Mouse (Mus musculus): ENCODE measurements around the gene Gm14685. TPM values are rescaled to one million over a fixed set of nuclear protein-coding genes. Genes with fewer than 3 reads are reported as not detected.
"Not testable (repeated sequence)": the region's sequence is repeated elsewhere in the genome, so short reads cannot be mapped to it uniquely, and the experiment has no call there.

The Gm14685 gene
- total RNA-seq (2021) (not detected), polyA plus RNA-seq (2012; rRNA removed) (not detected in 2 replicates)
- long read RNA-seq, result 0 reads

- DNase-seq, result not testable (repeated sequence)
Measured at GRCm38 (mm10) chrX:73116747-73117146, at the start of gene Gm14685. Gene Gm14685 (plus strand): TSS chrX:73117047.

- DNase-seq, result not testable (repeated sequence)
Measured at GRCm38 (mm10) chrX:73082267-73083055, 34.4 kb upstream of the Gm14685 start, which contains the start of gene Xlr4a. Gene Xlr4a (minus strand): TSS chrX:73082478.

- DNase-seq, result not testable (repeated sequence)
Measured at GRCm38 (mm10) chrX:73096941-73097508, 19.8 kb upstream of the Gm14685 start, which contains the start of gene Xlr3a. Gene Xlr3a (minus strand): TSS chrX:73097095.

GRCm38 (mm10) chrX:73122859-73123829, 6.3 kb downstream of the Gm14685 start:
- not testable (repeated sequence) for DNase-seq

- not testable (repeated sequence) for DNase-seq
Measured at GRCm38 (mm10) chrX:73143218-73143618, 26.4 kb downstream of the Gm14685 start.

DNA sequence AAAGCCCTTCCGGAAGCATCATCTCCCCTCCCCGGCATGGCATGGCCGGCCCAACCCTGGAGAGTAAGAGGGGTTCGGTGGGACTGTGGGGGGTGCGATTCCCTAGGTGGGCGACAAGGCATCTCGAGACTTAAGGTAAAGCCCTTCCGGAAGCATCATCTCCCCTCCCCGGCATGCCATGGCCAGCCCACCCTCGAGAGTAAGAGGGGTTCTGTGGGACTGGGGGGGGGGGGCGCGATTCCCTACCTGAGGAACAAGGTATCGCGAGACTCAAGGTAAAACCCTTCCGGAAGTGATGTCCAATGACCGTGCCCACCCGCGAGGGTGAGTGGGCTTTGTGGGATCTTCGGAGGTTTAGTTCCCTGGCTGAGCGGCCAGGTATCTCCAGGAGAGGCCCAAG, 31.6 kb downstream of the Gm14685 start, which contains the start of gene Xlr5b:
Xlr5b (plus strand) TSS at position 301 of the 400 bp plus-strand sequence.
- not testable (repeated sequence) for DNase-seq

DNA sequence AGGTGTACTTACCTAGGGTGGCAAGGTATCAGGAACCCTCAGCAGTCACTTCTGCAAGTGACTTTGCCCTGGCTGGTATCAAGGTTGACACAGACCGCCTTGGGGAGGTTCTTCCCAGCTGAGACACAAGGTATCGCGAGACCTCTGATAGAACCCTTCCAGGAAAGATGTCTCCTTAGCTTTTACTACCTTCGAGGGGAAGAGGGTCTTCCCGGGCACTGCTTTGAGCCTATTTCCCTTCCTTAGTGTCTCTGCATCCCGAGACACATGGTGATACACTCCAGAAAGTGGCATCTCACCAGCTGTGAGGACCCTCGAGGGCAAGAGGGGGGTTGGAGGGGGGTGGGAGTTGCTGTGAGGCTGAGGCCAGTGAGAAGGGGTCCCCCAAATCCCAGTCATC, 32.5 kb downstream of the Gm14685 start, which contains the start of gene DXBay18:
DXBay18 (minus strand) TSS at position 101 of the 400 bp plus-strand sequence.
- not testable (repeated sequence) for DNase-seq

GRCm38 (mm10) chrX:73176889-73177288, 60.0 kb downstream of the Gm14685 start, which contains the start of gene Spin2d:
Gene Spin2d (minus strand): TSS chrX:73176989.
- DNase-seq, result not testable (repeated sequence)

Other genes with a start within 250 kb of the Gm14685 start
- 10 to 100 TPM; 44.1 to 53.6 TPM for gene Cetn2, start 198.6 kb upstream of the Gm14685 start, total RNA-seq (2021)
- 1.6 and 2.1 TPM in 2 replicates for gene Cetn2, start 198.6 kb upstream of the Gm14685 start, polyA plus RNA-seq (2012; rRNA removed)
- 10 to 100 TPM; 35.5 to 69.9 TPM for gene Nsdhl, start 198.5 kb upstream of the Gm14685 start, total RNA-seq (2021)
- 10.7 and 18.0 TPM in 2 replicates for gene Nsdhl, start 198.5 kb upstream of the Gm14685 start, polyA plus RNA-seq (2012; rRNA removed)
- 1 to 10 TPM; 2.4 to 3.6 TPM for gene Zfp185, start 129.7 kb upstream of the Gm14685 start, total RNA-seq (2021)
- 2.4 and 2.5 TPM in 2 replicates for gene Zfp185, start 129.7 kb upstream of the Gm14685 start, polyA plus RNA-seq (2012; rRNA removed)
- under 1 TPM; 0.24 to 0.32 TPM for gene Pnma5, start 79.9 kb upstream of the Gm14685 start, total RNA-seq (2021)
- not detected in 2 replicates for gene Pnma5, start 79.9 kb upstream of the Gm14685 start, polyA plus RNA-seq (2012; rRNA removed)
- under 1 TPM; 0.14 to 0.41 TPM for gene Pnma3, start 52.3 kb upstream of the Gm14685 start, total RNA-seq (2021)
- 0.17 and 0.19 TPM in 2 replicates for gene Pnma3, start 52.3 kb upstream of the Gm14685 start, polyA plus RNA-seq (2012; rRNA removed)
- gene Xlr4a, start 34.6 kb upstream of the Gm14685 start, total RNA-seq (2021), result 1 to 10 TPM in 1 of 2 experiments, not detected in 1; 2.0 TPM
- gene Xlr4a, start 34.6 kb upstream of the Gm14685 start, polyA plus RNA-seq (2012; rRNA removed), result not detected in 2 replicates
- 1 to 10 TPM in 1 of 2 experiments, not detected in 1; 3.5 TPM for gene Xlr3a, start 20.0 kb upstream of the Gm14685 start, total RNA-seq (2021)
- 0.92 TPM in 1 of 2 replicates, not detected in the other for gene Xlr3a, start 20.0 kb upstream of the Gm14685 start, polyA plus RNA-seq (2012; rRNA removed)
- not detected for gene Xlr5b, start 31.7 kb downstream of the Gm14685 start, total RNA-seq (2021)
- gene Xlr5b, start 31.7 kb downstream of the Gm14685 start, polyA plus RNA-seq (2012; rRNA removed), result not detected in 2 replicates
- gene DXBay18, start 32.4 kb downstream of the Gm14685 start, total RNA-seq (2021), result under 1 TPM; 0.12 to 0.31 TPM
- gene DXBay18, start 32.4 kb downstream of the Gm14685 start, polyA plus RNA-seq (2012; rRNA removed), result not detected in 2 replicates
- not detected for gene Spin2d, start 59.9 kb downstream of the Gm14685 start, total RNA-seq (2021)
- not detected in 2 replicates for gene Spin2d, start 59.9 kb downstream of the Gm14685 start, polyA plus RNA-seq (2012; rRNA removed)
- gene Xlr3b, start 75.2 kb downstream of the Gm14685 start, total RNA-seq (2021), result 10 to 100 TPM in 1 of 2 experiments, 1 to 10 TPM in 1; 1.8 to 10.8 TPM
- 0.17 and 0.19 TPM in 2 replicates for gene Xlr3b, start 75.2 kb downstream of the Gm14685 start, polyA plus RNA-seq (2012; rRNA removed)
- 1 to 10 TPM in 1 of 2 experiments, under 1 TPM in 1; 0.61 to 1.1 TPM for gene Xlr4b, start 97.3 kb downstream of the Gm14685 start, total RNA-seq (2021)
- 0.06 TPM in 1 of 2 replicates, not detected in the other for gene Xlr4b, start 97.3 kb downstream of the Gm14685 start, polyA plus RNA-seq (2012; rRNA removed)
- gene F8a, start 111.2 kb downstream of the Gm14685 start, total RNA-seq (2021), result 10 to 100 TPM in 1 of 2 experiments, 1 to 10 TPM in 1; 8.0 to 11.8 TPM
- gene F8a, start 111.2 kb downstream of the Gm14685 start, polyA plus RNA-seq (2012; rRNA removed), result 50.8 and 53.5 TPM in 2 replicates
- gene Xlr4c, start 126.1 kb downstream of the Gm14685 start, total RNA-seq (2021), result 1 to 10 TPM in 1 of 2 experiments, not detected in 1; 1.7 TPM
- not detected in 2 replicates for gene Xlr4c, start 126.1 kb downstream of the Gm14685 start, polyA plus RNA-seq (2012; rRNA removed)
- gene Xlr3c, start 148.3 kb downstream of the Gm14685 start, total RNA-seq (2021), result under 1 TPM in 1 of 2 experiments, not detected in 1; 0.32 TPM
- not detected in 2 replicates for gene Xlr3c, start 148.3 kb downstream of the Gm14685 start, polyA plus RNA-seq (2012; rRNA removed)
- gene Xlr5a, start 175.9 kb downstream of the Gm14685 start, total RNA-seq (2021), result under 1 TPM in 1 of 2 experiments, not detected in 1; 0.49 TPM
- not detected in 2 replicates for gene Xlr5a, start 175.9 kb downstream of the Gm14685 start, polyA plus RNA-seq (2012; rRNA removed)
- gene Xlr5c, start 175.9 kb downstream of the Gm14685 start, total RNA-seq (2021), result not detected
- 0.25 TPM in 1 of 2 replicates, not detected in the other for gene Xlr5c, start 175.9 kb downstream of the Gm14685 start, polyA plus RNA-seq (2012; rRNA removed)
- gene Gm45015, start 219.8 kb downstream of the Gm14685 start, total RNA-seq (2021), result not detected
- not detected in 2 replicates for gene Gm45015, start 219.8 kb downstream of the Gm14685 start, polyA plus RNA-seq (2012; rRNA removed)
- 10 to 100 TPM; 14.7 to 17.0 TPM for gene Zfp275, start 225.6 kb downstream of the Gm14685 start, total RNA-seq (2021)
- gene Zfp275, start 225.6 kb downstream of the Gm14685 start, polyA plus RNA-seq (2012; rRNA removed), result 10.7 and 12.5 TPM in 2 replicates